Mouse (Mus musculus) gastrocnemius, postnatal 4 days (tissue): ENCODE results near the gene Cobl. TPM values are rescaled to one million over a fixed set of nuclear protein-coding genes. Genes with fewer than 3 reads are reported as not detected.

ENCODE experiments used
- DNase-seq, 2 experiments: peaks; one replicate each; pipeline ENCODE4 v3.0.0; 2021 to 2022; ENCODE audit warnings: low spot score in 2 of 2, mixed read lengths in 2 of 2
- total RNA-seq, 2 experiments: library from RNA; stranded (reverse); gene quantifications; 2 replicates each; pipeline ENCODE4 v1.2.3; 2021

Cobl gene
- total RNA-seq, 2 experiments from 2014 or later = 188 to 241 TPM

- DNase-seq = peak in 1 of 2 experiments; percentile 39
Observed at GRCm38 (mm10) chr11:12314278-12315043, 150.3 kb downstream of the Cobl start.

GRCm38 (mm10) chr11:12311419-12311818, 153.3 kb downstream of the Cobl start:
- no peak for DNase-seq

- no peak for DNase-seq
Observed at GRCm38 (mm10) chr11:12309423-12310023, 155.2 kb downstream of the Cobl start.

GRCm38 (mm10) chr11:12304879-12305278, 159.9 kb downstream of the Cobl start:
- no peak for DNase-seq

GRCm38 (mm10) chr11:12299701-12300446, 164.9 kb downstream of the Cobl start:
- DNase-seq = no peak

GRCm38 (mm10) chr11:12291654-12291935, 173.2 kb downstream of the Cobl start:
- DNase-seq = no peak

GRCm38 (mm10) chr11:12290911-12291653, 173.7 kb downstream of the Cobl start:
- DNase-seq = peak; percentile 44 to 66

GRCm38 (mm10) chr11:12285319-12286021, 179.3 kb downstream of the Cobl start:
- DNase-seq = no peak

GRCm38 (mm10) chr11:12280711-12281110, 184.0 kb downstream of the Cobl start:
- no peak for DNase-seq

GRCm38 (mm10) chr11:12274276-12274675, 190.5 kb downstream of the Cobl start:
- no peak for DNase-seq

GRCm38 (mm10) chr11:12273726-12274125, 191.0 kb downstream of the Cobl start:
- DNase-seq = no peak

GRCm38 (mm10) chr11:12258411-12258810, 206.3 kb downstream of the Cobl start:
- no peak for DNase-seq

GRCm38 (mm10) chr11:12257324-12258118, 207.2 kb downstream of the Cobl start:
- DNase-seq = no peak

GRCm38 (mm10) chr11:12245327-12245915, 219.3 kb downstream of the Cobl start:
- no peak for DNase-seq

- DNase-seq = no peak
Observed at GRCm38 (mm10) chr11:12236341-12236740, 228.4 kb downstream of the Cobl start.

- no peak for DNase-seq
Observed at GRCm38 (mm10) chr11:12234876-12235275, 229.9 kb downstream of the Cobl start.

- DNase-seq = no peak
Observed at GRCm38 (mm10) chr11:12234126-12234525, 230.6 kb downstream of the Cobl start.

- no peak for DNase-seq
Observed at GRCm38 (mm10) chr11:12232743-12233125, 232.0 kb downstream of the Cobl start.

GRCm38 (mm10) chr11:12232041-12232742, 232.6 kb downstream of the Cobl start:
- no peak for DNase-seq
